Mouse (Mus musculus) right cerebral cortex, postnatal 25 days (tissue): ENCODE results near the gene Rbm15.
"Not testable (repeated sequence)": the region's sequence is repeated elsewhere in the genome, so short reads cannot be mapped to it uniquely, and the experiment has no call there.

Experiments used
- DNase-seq: peaks from one replicate; pipeline ENCODE4 v3.0.0; 2022

The Rbm15 gene

GRCm38 (mm10) chr3:107330503-107331424 is 2.7 kb downstream of the Rbm15 start:
- no peak for DNase-seq

GRCm38 (mm10) chr3:107326442-107326841 is 7.0 kb downstream of the Rbm15 start:
- no peak for DNase-seq

GRCm38 (mm10) chr3:107321776-107322175 is 11.7 kb downstream of the Rbm15 start:
- no peak for DNase-seq

GRCm38 (mm10) chr3:107321141-107321540 is 12.3 kb downstream of the Rbm15 start:
- no peak for DNase-seq

GRCm38 (mm10) chr3:107317338-107317737 is 16.1 kb downstream of the Rbm15 start:
- no peak for DNase-seq

GRCm38 (mm10) chr3:107296917-107297316 is 36.6 kb downstream of the Rbm15 start:
- not testable (repeated sequence) for DNase-seq

- DNase-seq: no peak
Observed at GRCm38 (mm10) chr3:107295672-107296360, 37.7 kb downstream of the Rbm15 start.

- DNase-seq: no peak
Observed at GRCm38 (mm10) chr3:107290764-107291381, 42.6 kb downstream of the Rbm15 start, which contains the start of gene Slc16a4. Gene Slc16a4 (plus strand): TSS chr3:107291230.

GRCm38 (mm10) chr3:107287346-107287745 is 46.1 kb downstream of the Rbm15 start:
- DNase-seq: no peak

GRCm38 (mm10) chr3:107286123-107286522 is 47.4 kb downstream of the Rbm15 start:
- DNase-seq: no peak

GRCm38 (mm10) chr3:107278479-107279269 is 54.8 kb downstream of the Rbm15 start, which contains the start of gene Lamtor5:
Gene Lamtor5 (plus strand): TSS chr3:107278858.
- DNase-seq: peak; percentile 92

GRCm38 (mm10) chr3:107276626-107277025 is 56.8 kb downstream of the Rbm15 start:
- no peak for DNase-seq

GRCm38 (mm10) chr3:107275996-107276395 is 57.5 kb downstream of the Rbm15 start:
- DNase-seq: no peak
